Mouse (Mus musculus): ENCODE measurements around the gene Nt5c2.
A peak's percentile ranks its signal among the peaks of the same experiment; 100 is the strongest.

Nt5c2 gene

DNA sequence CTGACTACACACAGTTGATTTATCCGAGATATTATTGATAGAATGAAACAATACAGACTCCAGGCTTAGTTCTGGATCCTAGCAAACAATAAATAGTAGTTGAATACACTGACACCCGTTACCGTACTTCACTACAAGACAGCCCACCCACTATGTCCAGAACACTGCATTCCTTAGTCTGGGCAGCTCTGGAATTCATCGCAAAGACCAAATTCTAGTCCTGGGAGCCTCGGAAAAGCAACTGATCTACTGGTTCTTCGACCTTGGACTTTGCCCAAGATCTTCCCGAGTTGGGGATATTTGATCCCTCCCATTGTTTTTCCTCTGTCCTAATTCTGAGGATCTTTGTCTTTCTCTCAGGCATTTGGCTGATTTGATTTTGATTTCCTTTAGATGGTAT, 52.1 kb downstream of the Nt5c2 start:
- DNase-seq = no peak

DNA sequence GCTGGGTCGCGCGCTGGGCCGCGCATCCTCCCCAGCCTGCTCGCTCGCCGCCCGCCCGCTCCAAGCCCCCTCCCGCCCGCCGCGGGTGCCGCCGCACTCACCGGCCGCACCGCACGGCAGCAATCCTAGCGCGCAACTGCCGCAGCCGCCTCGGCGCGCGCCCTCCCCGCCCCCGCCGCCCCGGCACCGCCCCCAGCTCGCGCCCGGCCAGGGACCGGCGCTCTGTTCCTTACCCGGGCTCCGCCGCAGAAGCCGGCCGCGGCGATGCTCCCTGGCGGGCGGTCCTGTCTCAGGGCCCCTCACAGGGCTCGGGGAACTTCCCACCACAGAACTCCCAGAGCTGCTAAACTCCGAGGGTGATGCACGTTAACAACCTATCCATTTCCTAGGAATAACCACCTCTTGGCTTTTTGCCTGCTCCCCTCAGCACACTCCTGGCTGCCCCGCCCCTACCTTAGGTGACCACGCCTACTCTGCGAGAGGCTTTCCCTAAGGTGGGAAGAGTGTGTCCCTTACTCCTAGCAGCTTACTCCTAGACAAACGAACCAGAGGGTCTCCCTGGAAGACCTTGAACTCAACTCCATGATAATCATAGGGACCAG, 52.7 kb downstream of the Nt5c2 start:
- peak; percentile 86 for DNase-seq

DNA sequence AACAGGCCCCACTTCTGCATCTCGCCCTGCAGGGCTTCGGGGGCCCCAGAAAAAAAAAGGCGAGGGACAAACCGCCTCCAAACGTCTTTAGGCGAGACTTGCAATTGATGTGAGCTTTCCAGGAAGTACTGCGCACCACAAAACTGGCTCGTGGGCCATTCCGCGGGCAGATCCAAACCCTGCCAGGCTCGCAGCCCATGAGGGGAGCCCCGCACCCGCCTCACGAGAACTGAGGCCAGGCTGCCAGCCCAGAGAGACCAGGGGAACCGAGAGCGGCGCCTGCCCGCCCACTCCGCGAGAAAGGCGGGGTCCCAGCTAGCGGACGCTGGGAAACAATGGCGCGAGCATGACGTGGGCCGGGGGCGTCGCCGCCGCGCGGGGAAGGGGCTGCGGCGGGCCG, 53.3 kb downstream of the Nt5c2 start:
- DNase-seq = peak; percentile 85

DNA sequence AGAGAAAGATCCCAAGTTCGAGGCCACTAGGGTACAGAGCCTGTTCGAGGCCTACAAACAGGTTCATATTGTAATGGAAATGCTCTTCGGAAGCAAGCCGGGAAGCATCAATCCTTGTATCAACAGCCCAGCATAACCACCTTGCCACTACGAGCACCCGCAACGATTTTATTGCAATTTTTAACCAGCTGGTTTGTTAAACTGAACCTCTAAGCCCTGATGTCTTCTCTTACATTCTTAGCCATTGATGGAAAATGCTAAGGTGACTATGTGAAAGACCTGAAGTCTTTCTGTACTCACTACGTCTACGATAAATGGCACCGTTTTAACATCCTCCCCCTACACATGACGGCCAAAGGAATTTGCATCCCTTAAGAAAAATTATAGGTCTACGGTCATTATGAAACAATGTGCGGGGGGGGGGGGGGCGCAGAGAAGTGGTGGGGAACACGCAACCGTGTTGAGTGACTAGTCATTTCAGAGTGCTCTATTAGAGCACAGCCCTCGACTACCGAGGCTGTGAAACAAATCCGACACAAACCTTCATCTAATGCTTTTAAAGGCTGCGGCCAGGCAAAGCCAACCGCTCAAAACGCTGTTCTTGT, 53.8 kb downstream of the Nt5c2 start:
- DNase-seq = no peak

DNA sequence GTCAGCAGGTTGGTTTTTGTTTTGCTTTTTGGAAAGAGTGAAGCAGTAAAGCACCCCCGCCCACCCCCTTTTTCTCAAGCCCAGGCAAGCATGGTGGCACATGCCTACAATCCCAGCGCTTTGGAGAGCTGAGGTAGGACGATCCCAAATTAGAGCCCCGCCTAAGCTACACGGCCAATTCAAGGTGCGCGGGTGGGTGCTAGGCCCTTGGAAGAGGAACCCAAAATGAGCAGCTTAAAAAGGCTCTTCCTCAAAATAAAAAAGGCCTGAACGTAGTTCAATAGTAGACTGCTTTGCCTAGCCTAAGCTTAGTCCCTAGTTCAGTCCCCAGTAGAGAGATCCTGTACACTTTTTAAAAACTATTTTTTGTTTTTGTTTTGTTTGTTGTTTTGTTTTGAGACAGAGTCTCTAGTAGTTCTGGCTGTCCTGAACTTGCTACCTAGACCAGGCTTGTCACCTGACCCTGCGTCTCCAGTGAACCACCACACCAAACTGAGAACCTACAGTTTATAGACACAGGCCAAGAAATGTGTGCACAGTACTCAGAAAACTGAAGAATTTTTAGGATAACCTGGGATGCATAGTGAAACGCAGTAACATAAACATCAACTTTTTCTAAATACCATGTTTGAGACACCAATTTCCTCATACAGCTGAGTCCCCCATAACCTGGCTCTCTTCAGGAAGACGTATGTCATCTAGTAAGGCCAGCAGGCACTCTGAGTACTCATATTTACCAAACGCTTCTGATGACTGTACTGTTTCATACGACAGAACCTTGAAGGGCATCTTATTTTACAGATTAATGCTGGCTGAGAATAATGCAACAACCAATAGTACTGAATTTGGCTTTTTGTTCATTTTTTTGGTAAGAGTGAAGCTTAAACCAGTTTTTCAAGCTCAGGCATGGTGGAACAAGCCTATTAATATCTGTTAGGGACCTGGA, 54.6 kb downstream of the Nt5c2 start:
- DNase-seq = peak; percentile 22

DNA sequence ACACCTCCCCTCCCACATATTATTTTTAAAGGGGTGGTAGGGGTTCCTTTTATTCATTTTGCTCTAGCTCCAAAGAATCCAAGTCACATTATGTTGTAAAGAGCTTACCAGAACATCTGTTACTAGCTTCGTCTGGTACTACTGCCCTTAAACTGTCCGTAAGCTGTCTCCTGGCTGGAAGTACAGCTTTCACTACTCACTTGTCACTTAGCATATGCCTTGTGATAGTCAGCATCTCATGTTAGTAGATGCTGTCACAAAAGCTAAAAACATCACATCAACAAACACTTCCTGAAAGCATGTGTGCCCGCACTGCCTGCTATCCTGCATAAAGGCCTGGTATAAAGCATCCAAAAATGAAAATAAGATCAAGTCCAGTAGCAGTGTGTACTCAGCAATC, 55.4 kb downstream of the Nt5c2 start:
- no peak for DNase-seq

DNA sequence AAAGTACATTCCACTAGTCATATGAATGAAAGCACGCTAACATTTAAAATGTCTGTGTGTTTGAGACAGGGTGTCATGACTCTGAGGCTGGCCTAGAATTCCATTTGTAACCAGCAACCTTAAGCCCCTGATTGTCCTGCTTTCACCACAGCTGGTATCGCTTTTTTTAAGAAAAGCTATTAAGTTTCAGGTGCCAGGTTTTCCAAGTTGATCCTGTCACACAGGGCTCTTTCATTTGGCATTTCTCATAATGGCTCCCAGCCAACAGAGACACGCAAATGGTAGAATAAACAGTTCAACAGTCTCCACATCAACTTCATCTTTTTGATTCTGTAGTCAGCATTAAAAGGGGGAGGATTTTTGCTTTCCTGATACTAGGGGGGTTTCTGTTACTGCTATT, 56.4 kb downstream of the Nt5c2 start:
- DNase-seq = no peak

DNA sequence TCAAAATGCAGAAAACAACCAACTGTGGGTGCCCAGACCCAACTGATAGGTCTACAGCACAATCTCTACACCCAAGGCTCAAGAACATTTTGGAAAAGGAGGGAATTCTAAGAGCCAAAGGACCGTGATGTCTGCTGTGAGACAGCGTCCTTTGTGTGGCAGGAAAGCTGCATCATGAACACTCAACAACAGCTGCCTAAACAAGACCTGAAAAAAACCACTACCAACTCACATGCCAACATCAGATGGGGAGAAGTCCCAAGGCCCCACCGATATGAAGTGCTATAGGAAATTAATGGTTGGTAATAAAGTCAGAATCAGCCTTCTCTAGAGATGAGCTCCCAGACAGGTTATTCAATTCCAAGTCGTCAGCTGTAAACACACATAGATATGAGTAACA, 57.0 kb downstream of the Nt5c2 start:
- DNase-seq = no peak

DNA sequence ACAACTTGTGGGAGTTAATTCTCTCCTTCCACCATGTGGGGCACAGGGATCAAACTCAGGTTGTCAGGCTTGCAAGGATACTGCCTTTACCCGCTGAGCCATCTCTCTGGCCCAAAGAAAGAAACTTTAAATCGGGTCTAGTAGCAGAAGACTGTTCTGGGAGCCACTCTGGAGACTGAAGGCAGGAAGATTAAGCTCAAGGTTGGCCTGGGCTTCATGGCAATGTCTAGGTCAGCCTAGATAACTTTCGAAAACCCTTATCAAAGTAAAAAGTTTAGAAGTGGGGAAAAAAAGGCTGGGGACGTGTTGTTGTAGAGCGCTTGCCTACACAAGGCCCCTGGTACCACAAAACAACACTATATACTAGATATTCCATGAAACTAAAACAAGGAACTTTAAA, 58.0 kb downstream of the Nt5c2 start:
- no peak for DNase-seq

DNA sequence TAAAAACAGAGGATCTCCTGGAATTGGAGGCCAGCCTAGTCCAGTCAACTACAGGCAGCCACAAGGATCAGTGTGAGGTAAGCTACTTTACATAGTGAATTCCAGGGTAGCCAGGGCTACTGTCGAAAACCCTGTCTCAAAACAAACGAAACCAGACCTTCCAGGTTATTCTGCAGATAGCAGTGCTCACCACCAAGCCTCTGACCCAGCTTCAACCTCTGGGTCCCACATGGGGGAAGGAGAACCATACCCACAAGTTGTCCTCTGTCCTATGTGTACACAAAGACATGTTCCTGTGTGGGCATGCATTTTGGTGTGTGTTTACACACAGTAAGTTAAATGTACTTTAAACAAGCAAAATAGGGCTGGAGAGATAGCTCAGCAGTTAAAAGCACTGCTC, 58.5 kb downstream of the Nt5c2 start:
- DNase-seq = no peak

DNA sequence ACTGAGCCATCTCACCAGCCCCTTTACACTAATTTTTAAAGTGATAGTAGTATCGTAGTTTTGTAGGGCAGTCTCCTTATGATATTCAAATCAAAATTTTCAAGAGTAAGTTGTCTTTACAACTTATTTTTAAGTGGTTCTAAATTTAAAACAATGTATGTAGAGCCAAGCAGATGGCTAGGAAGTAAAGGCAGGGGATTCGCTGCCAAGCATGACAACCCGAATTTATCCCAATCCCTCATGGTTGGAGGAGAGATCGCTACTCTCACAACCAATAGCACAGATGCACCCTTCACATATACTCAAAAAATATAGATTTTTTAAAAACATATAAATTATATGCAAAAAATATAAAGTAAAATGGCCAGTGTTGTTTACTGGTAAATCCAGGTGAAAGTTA, 59.3 kb downstream of the Nt5c2 start:
- no peak for DNase-seq

DNA sequence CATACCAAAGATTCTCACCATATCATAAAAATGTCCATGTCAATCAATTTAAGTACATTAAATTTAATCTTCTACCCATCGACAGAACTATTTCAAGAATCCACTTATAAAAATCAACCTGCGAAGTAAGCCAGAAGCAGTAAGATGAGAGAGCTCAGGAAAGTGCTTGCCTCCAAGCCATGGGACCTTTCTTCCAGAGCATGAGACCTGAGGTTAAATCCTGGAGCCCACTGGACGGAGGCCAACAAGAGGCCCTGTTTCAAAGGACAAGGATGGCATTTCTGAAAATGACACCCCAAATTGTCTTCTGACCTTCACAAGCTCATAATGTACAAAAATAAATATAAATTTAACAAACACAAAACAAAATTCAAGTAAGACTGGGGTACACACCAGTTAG, 61.4 kb downstream of the Nt5c2 start:
- no peak for DNase-seq

DNA sequence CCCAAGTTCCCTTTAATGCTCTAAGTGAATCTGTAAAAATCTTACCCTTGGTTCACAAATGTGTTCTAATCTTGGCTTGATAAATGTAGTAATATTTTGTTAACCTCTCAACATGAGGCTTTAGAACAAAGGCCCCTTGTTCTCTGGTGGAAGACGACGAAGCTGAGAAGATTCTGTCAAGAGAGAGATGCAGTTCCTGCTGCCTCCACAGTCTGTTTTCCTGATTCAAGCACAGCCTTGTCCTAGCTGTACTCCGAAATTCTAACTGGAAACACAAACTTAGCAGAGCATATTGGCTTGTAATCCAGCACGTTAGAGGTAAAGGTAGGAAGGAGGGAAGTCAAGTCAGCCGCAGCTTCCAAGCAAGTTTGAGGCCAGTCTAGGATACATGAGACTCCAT, 62.0 kb downstream of the Nt5c2 start:
- DNase-seq = no peak

DNA sequence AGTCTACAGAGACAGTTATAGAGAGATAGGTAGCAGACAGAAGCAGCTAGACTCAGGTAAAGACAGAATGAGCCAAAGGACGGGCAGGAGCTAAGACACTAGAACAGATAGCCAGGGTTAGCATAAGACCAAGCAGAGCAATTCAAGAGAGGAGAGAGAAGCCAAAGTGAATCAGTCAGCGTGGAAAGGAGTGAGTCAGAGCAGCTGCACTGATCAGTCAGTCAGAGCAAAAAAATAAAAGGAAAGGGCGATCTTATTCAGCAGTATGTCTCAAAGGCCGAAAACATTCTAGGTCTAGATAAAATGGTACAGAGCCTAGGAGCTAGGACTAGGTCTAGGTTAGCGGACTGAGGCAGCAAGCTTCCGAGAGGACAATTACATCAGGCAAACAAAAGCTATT, 70.6 kb downstream of the Nt5c2 start:
- no peak for DNase-seq

DNA sequence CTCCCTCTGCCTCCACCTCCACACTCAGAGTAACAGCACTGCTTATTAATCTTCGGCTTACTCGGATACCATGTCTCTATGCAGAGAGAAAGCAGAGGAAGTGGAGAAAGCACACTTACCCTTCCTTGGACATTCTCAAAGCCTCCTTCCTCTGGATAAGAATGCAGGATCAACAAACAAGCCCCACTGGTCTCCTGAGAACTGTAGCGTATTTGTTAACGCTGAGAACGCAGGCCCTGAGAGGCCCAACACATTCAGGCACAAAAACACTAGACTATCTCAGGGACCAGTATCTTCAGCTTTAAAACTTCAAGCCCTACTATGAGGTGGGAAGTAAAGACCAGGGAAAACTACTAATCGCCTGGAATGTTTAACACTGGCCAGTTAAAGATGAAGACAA, 77.8 kb downstream of the Nt5c2 start:
- DNase-seq = no peak

DNA sequence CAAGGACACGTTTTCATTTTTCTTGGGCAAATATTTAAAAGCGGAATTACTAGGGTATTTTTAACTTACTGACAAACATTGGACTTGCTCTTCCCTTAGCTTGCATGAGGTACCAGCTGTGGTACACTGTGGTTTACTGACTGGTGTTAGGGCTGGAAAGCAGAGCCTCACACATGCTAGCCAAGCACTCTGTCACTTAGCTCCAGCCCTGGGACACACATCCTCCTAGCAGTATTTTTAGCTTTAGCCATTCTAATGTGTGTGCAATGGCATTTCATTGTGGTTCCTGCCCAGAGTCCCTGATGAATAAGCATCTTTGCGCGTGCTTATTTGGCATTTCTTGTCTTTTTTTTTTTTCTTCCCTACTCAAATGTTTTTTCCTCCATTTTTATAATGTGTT, 80.9 kb downstream of the Nt5c2 start:
- DNase-seq = no peak

DNA sequence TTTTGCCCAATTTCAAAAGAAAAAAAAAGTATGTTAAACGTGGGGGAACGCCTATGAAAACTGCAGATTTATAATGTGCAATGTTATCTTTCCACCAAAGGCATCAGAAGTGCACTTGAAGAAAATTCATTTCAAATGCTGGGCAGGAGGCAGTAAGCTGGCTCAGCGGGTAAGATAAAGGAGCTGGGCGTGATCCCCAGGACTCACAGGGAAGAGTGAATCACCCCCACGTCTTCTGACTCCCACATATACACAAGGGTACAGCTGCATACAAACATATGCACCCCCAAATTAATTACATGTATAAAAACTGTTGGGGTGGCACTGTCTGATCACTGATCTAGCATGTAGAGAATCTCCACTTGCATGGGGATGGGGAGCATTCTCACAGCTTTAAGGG, 82.3 kb downstream of the Nt5c2 start:
- DNase-seq = no peak

DNA sequence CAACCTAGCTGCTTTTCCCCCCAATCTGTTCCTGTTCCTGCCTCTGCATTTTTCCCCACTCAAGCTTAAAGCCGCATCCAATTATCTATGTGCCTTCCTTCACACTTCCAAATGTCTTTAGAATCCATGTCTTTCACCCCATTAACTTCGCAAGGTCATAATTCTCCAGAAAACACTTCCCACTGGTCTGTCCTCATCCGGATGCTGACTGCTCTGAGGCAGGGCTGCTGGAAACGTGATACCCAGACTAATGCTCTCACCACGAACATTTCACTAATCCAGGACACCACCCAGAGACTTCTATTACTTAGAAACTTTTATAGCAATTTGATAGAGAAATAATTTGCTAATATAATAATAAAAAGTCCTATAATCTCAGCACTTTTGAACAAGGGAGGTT, 84.9 kb downstream of the Nt5c2 start:
- no peak for DNase-seq

DNA sequence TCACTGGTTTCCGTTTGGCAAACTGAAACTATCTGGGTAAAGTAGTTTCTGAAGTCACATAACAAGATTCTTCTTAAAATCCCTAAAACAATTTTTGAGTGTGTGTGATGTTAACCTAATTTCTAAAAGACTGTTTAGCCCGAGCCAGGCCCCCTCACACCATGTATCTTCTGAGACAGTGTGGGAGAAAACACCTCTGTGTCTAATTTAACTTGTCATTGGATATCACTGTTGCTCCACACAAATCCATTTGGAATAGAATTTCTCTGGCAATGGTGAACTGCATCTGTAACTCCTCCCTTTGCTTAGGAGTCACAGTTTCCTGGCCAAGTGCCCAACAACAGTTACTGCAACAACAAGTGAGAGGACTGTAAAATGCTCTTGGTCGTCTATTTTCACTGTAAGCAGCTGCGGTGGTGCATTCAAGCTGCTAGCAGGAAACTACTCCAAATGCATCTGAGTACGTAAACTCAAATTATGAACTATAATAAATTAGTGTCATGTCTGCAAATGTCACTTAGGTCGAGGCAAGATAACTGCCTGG, 85.8 kb downstream of the Nt5c2 start:
- DNase-seq = peak; percentile 40

DNA sequence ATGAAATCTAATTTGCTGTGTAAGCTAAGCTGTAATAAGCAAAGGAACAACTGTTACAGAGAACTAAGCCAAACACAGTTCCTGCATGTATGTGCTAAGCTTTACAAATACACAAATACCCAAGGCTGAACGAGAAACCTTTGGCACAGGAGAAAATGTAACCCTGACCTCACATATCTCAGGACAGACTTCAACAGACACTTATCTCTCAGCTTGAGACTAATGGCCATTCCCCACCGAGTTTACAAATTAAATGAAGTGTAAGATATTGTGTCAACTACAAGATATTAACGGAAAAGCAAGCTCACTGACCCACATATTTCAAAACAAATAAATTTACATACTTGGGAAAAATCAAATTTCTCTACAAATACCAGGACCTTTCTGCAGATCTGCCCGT, 86.8 kb downstream of the Nt5c2 start:
- no peak for DNase-seq

DNA sequence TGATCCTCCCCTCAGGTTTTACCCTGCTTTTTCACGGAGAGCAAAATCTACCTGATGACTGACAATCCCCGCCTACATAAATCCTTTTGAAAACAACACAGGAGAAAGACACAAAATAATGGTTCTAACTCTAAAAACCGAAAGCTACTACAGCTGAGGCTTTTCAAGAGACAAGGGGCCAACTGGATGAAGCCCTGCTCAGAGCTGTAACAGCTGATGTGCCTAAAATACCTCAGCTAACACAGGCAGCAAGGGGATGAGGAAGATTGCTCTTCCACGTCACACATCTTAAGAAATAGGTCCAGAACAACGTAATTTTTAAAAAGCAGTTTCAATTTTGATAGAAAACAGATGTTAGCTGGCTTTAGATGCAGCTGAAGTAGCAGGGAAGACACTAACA, 88.0 kb downstream of the Nt5c2 start:
- DNase-seq = peak; percentile 25

DNA sequence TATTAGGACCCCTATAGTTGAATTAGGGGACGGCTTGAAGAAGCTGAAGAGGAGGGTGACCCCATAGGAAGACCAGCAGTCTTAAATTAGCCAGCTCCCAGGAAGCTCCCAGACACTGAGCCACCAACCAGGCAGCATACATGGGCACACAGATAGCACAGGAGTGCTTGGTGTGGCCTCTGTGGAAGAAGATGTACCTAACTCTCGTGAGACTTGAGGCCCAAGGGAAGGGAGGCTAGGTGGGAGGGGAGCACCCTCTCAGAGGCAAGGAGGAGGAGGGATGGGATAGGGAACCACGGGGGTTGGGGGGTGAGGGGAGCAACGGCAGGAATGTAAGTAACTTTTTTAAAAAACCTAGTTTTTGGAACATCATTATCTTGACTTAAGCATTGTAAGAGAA, 88.6 kb downstream of the Nt5c2 start:
- peak; percentile 54 for DNase-seq

DNA sequence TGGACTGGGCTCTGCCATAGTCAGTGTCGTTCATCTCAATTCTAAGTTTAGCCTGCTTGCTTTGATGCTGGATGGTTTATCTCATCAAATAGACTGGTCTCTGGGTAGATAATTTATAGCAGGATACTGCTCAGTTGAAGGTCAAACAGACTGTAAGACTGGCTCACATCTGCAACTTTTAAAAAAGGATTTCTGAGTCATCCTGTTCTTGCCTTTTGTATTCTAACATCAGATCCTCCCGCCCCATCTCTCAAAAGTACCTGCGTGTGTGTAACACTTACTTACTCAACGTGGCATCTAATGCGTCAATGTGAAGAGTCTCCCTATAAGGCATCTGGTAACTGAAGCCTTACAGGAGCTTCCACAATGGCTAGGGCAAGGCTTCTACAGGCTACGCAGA, 94.4 kb downstream of the Nt5c2 start:
- no peak for DNase-seq
